Mouse (Mus musculus) splenic B cell, adult 2 months (primary cell): Measurements from ENCODE around the gene Tstd1.

Experiments
- DNase-seq: peaks from one replicate; pipeline ENCODE4 v3.0.0-alpha.2; 2011; ENCODE audit warnings: low read depth, low spot score
- H3K27me3 ChIP-seq: 2 replicates; pipeline ENCODE4 v1.6.1; 2012; ENCODE audit warnings: mild to moderate bottlenecking, low read length, moderate library complexity, mixed read lengths; ENCODE audit not compliant: control insufficient read depth, poor library complexity, insufficient read depth, severe bottlenecking
- H3K36me3 ChIP-seq: 2 replicates; pipeline ENCODE4 v1.6.1; 2012; ENCODE audit warnings: mild to moderate bottlenecking, low read length, moderate library complexity, mixed read lengths; ENCODE audit not compliant: control insufficient read depth, poor library complexity, insufficient read depth, severe bottlenecking

Gene Tstd1

GRCm38 (mm10) chr1:171402991-171403390 is 15.7 kb upstream of the Tstd1 start:
- peaks cover 35% of the 10 kb centered on the region for H3K36me3 ChIP-seq
- no peaks in the 10 kb centered on the region for H3K27me3 ChIP-seq
- no peak for DNase-seq

- DNase-seq = no peak
- Histone ChIP-seq H3K36me3 (peaks cover 23% of the 10 kb centered on the region), H3K27me3 (no peaks in the 10 kb centered on the region)
These were observed 11.4 kb upstream of the Tstd1 start for GRCm38 (mm10) chr1:171407263-171407662.

GRCm38 (mm10) chr1:171410231-171410630 is 8.4 kb upstream of the Tstd1 start:
- H3K36me3 ChIP-seq = peaks cover 12% of the 10 kb centered on the region
- peak; percentile 82 for DNase-seq
- no peaks in the 10 kb centered on the region for H3K27me3 ChIP-seq

- H3K36me3 ChIP-seq = peaks cover 18% of the 10 kb centered on the region
- peak; percentile 97 for DNase-seq
- H3K27me3 ChIP-seq = no peaks in the 10 kb centered on the region
These were observed 7.7 kb upstream of the Tstd1 start, which contains the start of gene Usf1 for GRCm38 (mm10) chr1:171410947-171411484. Gene Usf1, plus strand, starts transcription at chr1:171411313.

- peaks cover 20% of the 10 kb centered on the region for H3K36me3 ChIP-seq
- H3K27me3 ChIP-seq = no peaks in the 10 kb centered on the region
- DNase-seq = no peak
These were observed 7.2 kb upstream of the Tstd1 start for GRCm38 (mm10) chr1:171411492-171411941.

GRCm38 (mm10) chr1:171412001-171412441 is 6.7 kb upstream of the Tstd1 start:
- Histone ChIP-seq H3K27me3 (no peaks in the 10 kb centered on the region), H3K36me3 (peaks cover 23% of the 10 kb centered on the region)
- DNase-seq = peak; percentile 76

- peak; percentile 28 for DNase-seq
- no peaks in the 10 kb centered on the region for H3K27me3 ChIP-seq
- peaks cover 26% of the 10 kb centered on the region for H3K36me3 ChIP-seq
These were observed 6.2 kb upstream of the Tstd1 start for GRCm38 (mm10) chr1:171412446-171412845.

- no peak for DNase-seq
- Histone ChIP-seq H3K27me3 (no peaks in the 10 kb centered on the region), H3K36me3 (peaks cover 28% of the 10 kb centered on the region)
These were observed 5.1 kb upstream of the Tstd1 start for GRCm38 (mm10) chr1:171413608-171414007.

GRCm38 (mm10) chr1:171419291-171419882 is 715 bp downstream of the Tstd1 start:
- H3K36me3 ChIP-seq = peaks cover 39% of the 10 kb centered on the region
- no peak for DNase-seq
- H3K27me3 ChIP-seq = no peaks in the 10 kb centered on the region

GRCm38 (mm10) chr1:171419905-171420304 is 1.2 kb downstream of the Tstd1 start:
- no peaks in the 10 kb centered on the region for H3K27me3 ChIP-seq
- H3K36me3 ChIP-seq = peaks cover 39% of the 10 kb centered on the region

GRCm38 (mm10) chr1:171422504-171423095 is 3.9 kb downstream of the Tstd1 start:
- no peaks in the 10 kb centered on the region for H3K27me3 ChIP-seq
- peaks cover 20% of the 10 kb centered on the region; the same call in 1 of the 2 replicates for H3K36me3 ChIP-seq
- no peak for DNase-seq

More at GRCm38 (mm10) chr1:171419905-171420304, 1.2 kb downstream of the Tstd1 start:
- DNase-seq = no peak

- peaks cover 4% of the 10 kb centered on the region; the same call in 1 of the 2 replicates for H3K36me3 ChIP-seq
- DNase-seq = no peak
- no peaks in the 10 kb centered on the region for H3K27me3 ChIP-seq
These were observed 6.0 kb downstream of the Tstd1 start for GRCm38 (mm10) chr1:171424638-171425037.

- DNase-seq = no peak
- no peaks in the 10 kb centered on the region for H3K27me3 ChIP-seq
- H3K36me3 ChIP-seq = no peaks in the 10 kb centered on the region
These were observed 6.5 kb downstream of the Tstd1 start for GRCm38 (mm10) chr1:171425126-171425525.

GRCm38 (mm10) chr1:171432158-171432557 is 13.5 kb downstream of the Tstd1 start:
- DNase-seq = no peak
- H3K27me3 ChIP-seq = no peaks in the 10 kb centered on the region
- H3K36me3 ChIP-seq = no peaks in the 10 kb centered on the region

- no peak for DNase-seq
- Histone ChIP-seq H3K27me3 (peaks cover 3% of the 10 kb centered on the region), H3K36me3 (no peaks in the 10 kb centered on the region)
These were observed 16.7 kb downstream of the Tstd1 start for GRCm38 (mm10) chr1:171435288-171435814.
